Mouse (Mus musculus) bone marrow, adult 2 months (tissue): ENCODE results near the gene Mylpf.

ENCODE experiments used
- CTCF ChIP-seq: fragments of 200-500 bp; IDR thresholded peaks from 2 replicates; pipeline ENCODE4 v1.5.1; 2011; ENCODE audit warnings: low read length, control low read depth; ENCODE audit not compliant: control insufficient read depth, insufficient read depth
- POLR2A ChIP-seq: fragments of 200-500 bp; IDR thresholded peaks from 2 replicates; pipeline ENCODE4 v1.6.1; 2011; ENCODE audit warnings: low read depth, mild to moderate bottlenecking, control low read depth, low read length, borderline replicate concordance; ENCODE audit not compliant: control insufficient read depth

DNA sequence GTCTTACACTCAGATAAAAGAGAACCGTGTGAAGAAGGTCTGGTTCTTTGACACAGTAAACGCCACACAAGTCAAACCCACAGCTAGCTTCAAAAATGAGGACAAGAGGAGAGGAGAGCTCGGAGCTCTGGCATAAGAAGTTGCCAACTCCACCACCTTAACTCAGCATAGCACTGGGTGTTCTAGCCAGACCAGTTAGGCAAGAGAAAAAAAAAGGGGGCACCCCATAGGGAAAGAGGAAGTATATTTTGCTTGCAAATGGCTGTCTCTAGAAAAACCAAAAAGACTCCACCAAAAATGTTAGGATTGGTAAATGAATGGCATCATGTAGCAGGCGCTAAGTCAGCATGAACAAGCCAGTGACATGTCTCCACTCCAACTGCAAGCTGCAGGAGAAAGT is 44.7 kb upstream of the Mylpf start:
- no peak for TF ChIP-seq CTCF
- no peak for TF ChIP-seq POLR2A
